Mouse (Mus musculus) kidney, embryonic 15.5 days (tissue): ENCODE results near the gene Nrcam. TPM values are rescaled to one million over a fixed set of nuclear protein-coding genes. Genes with fewer than 3 reads are reported as not detected.

Experiments used
- ATAC-seq: fragments of 200-750 bp; cut with Nextera tagmentation; replicated peaks from 2 replicates; pipeline ENCODE4 v1.8.0; 2017; ENCODE audit warnings: moderate TSS enrichment; ENCODE audit not compliant: low FRiP score
- H3K27ac ChIP-seq: fragments of 300-500 bp; sonication (generic); 2 replicates; pipeline ENCODE4 v1.5.1; 2015; ENCODE audit warnings: mild to moderate bottlenecking, inconsistent platforms
- H3K27me3 ChIP-seq: fragments of 300-500 bp; sonication (generic); 2 replicates; pipeline ENCODE4 v1.6.1; 2015; ENCODE audit warnings: inconsistent platforms
- H3K36me3 ChIP-seq: fragments of 300-500 bp; sonication (generic); 2 replicates; pipeline ENCODE4 v1.6.1; 2015; ENCODE audit warnings: inconsistent platforms
- H3K4me1 ChIP-seq: fragments of 300-500 bp; sonication (generic); 2 replicates; pipeline ENCODE4 v1.6.1; 2015; ENCODE audit warnings: inconsistent platforms
- H3K4me2 ChIP-seq: fragments of 300-500 bp; sonication (generic); 2 replicates; pipeline ENCODE4 v1.6.1; 2015; ENCODE audit warnings: moderate library complexity, mild to moderate bottlenecking, inconsistent platforms
- H3K4me3 ChIP-seq: fragments of 300-500 bp; sonication (generic); replicated peaks from 2 replicates; pipeline ENCODE4 v1.5.1; 2015; ENCODE audit warnings: mild to moderate bottlenecking, inconsistent platforms
- H3K9ac ChIP-seq: fragments of 300-500 bp; sonication (generic); 2 replicates; pipeline ENCODE4 v1.6.1; 2015; ENCODE audit warnings: mild to moderate bottlenecking, inconsistent platforms
- H3K9me3 ChIP-seq: fragments of 300-500 bp; sonication (generic); replicated peaks from 2 replicates; pipeline ENCODE4 v1.6.1; 2016; ENCODE audit warnings: inconsistent platforms
- WGBS: fragments of 180-500 bp; shearing (Covaris S2); methylation state at CpG from one replicate; pipeline ENCODE4 v1.1.7; 2015; ENCODE audit warnings: mixed read lengths; 5-methylcytosine and 5-hydroxymethylcytosine counted together
- polyA plus RNA-seq: library from polyadenylated mRNA; unstranded; fragments of >200 nt; fragmentation: Nextera tagmentation; extraction: Ambion mirVana; gene quantifications from 2 replicates; pipeline ENCODE4 v1.2.1, GENCODE M21; 2015

The Nrcam gene
- polyA plus RNA-seq, 1 experiment from 2014 or later: 10.8 TPM

DNA sequence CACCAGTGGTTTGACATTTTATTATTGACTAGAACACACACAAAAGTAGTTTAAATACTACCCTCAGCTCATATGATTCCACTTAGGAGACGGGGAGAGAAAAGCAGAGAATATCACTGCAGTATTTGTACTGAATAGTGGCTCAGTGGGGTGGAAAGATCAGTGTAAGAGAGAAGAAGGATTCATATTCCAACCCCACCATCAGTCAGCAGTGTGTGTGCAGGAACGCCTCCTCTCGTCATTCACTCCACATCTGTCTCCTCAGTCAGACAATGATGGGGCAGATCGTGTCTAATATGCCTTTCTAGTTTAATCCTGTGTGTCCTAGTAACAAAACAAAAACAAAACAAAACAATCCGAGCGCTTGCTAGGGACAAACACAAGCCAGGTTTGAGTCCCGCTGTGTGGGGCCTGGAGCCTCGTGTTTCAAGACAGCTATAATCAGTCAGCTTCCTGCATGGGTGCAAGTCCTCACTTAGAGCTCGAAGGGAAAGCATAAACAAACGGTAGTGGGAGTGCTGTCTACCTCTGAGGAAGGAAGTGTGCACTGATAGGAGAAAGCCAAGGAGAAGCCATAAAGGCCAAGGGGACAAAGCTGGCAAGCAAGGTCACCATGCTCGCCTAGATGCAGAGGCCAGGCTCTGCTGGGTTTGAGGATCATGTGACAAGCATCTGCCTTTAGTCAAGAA lies 273.7 kb downstream of the Nrcam start:
- 34% methylated on average over 11 of the region's 11 CpGs for WGBS
- Histone ChIP-seq H3K4me1 (0 out of 2 replicates have a peak, but pooled peaks cover 6% of the 10 kb centered on the region), H3K9ac (no peak overlapping the region), H3K4me3 (no peak overlapping the region), H3K4me2 (no peak overlapping the region), H3K27ac (peak overlapping the region; percentile 48), H3K36me3 (no peaks in the 10 kb centered on the region), H3K27me3 (no peaks in the 10 kb centered on the region), H3K9me3 (no peaks in the 10 kb centered on the region)
- ATAC-seq: peak; percentile 86

- Histone ChIP-seq H3K27ac (peak overlapping the region; percentile 48; the same call in 1 of the 2 replicates), H3K9ac (no peak overlapping the region), H3K9me3 (no peaks in the 10 kb centered on the region), H3K4me2 (no peak overlapping the region), H3K4me3 (no peak overlapping the region), H3K4me1 (0 out of 2 replicates have a peak, but pooled peaks cover 6% of the 10 kb centered on the region), H3K36me3 (no peaks in the 10 kb centered on the region), H3K27me3 (no peaks in the 10 kb centered on the region)
- WGBS: 58% methylated on average over 5 of the region's 5 CpGs
- 0 out of 2 replicates have a peak, but pooled peaks have one; percentile 26 for ATAC-seq
Measured at GRCm38 (mm10) chr12:44602958-44603331, 274.3 kb downstream of the Nrcam start.

DNA sequence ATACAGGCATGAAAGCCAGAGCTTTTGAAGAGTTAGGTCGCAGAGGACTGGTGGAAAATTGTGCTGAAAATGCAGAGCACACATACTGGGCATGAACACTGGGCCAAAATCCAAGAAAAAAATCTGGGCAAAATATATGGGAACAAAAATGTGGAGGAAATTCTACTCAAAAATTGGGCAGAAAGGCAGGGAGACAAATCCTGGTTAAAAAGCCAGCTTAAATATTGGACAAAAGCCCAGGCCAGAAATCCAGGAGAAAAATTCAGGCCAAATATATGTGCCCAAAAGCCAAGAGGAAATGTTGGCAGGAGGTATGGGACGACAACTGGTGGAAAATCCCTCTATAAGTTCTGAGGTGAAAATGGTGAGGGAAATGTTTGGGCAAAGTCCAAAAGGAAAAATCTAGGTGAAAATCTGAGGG lies 288.3 kb downstream of the Nrcam start:
- Histone ChIP-seq H3K4me1 (no peaks in the 10 kb centered on the region), H3K9me3 (no peaks in the 10 kb centered on the region), H3K27ac (no peak overlapping the region), H3K36me3 (no peaks in the 10 kb centered on the region), H3K4me3 (no peak overlapping the region), H3K9ac (no peak overlapping the region), H3K4me2 (no peak overlapping the region), H3K27me3 (no peaks in the 10 kb centered on the region)
- no peak for ATAC-seq
- WGBS: 87% methylated on average over 2 of the region's 2 CpGs

- WGBS: 72% methylated on average over 1 of the region's 1 CpGs
- no peak for ATAC-seq
- Histone ChIP-seq H3K4me2 (no peak overlapping the region), H3K4me3 (no peak overlapping the region), H3K4me1 (no peaks in the 10 kb centered on the region), H3K9me3 (no peaks in the 10 kb centered on the region), H3K36me3 (no peaks in the 10 kb centered on the region), H3K9ac (no peak overlapping the region), H3K27ac (no peak overlapping the region), H3K27me3 (no peaks in the 10 kb centered on the region)
Measured at GRCm38 (mm10) chr12:44617488-44617887, 288.8 kb downstream of the Nrcam start.

DNA sequence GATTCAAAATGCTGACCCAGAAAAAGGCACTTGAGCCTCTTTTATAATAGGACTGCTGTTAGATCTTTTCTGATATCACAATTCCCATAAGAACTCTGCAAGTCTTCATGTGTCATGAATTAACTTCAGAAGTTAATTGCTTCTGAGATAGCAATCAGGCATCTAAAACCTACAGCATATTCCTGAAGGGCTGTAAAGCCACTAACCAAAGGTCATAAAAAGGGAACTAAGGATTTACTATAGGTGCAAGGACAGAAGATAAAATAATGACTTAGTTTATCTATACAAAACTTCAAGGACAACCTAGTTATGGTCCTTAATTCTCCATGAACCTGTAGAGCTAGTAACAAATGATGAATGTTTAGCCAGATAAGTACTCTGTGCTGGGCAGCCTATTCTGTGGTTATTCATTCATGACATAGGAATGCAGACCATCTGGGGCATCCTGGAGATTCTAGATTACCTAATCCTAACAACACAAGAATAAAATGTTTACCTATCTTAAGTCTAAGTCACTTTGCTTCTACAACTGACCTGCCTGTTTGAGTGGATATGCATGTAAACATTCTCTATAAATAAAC lies 310.7 kb downstream of the Nrcam start:
- Histone ChIP-seq H3K4me1 (no peaks in the 10 kb centered on the region), H3K4me2 (no peak overlapping the region), H3K9me3 (no peaks in the 10 kb centered on the region), H3K27ac (no peak overlapping the region), H3K36me3 (no peaks in the 10 kb centered on the region), H3K9ac (no peak overlapping the region), H3K27me3 (no peaks in the 10 kb centered on the region), H3K4me3 (no peak overlapping the region)
- ATAC-seq: 0 out of 2 replicates have a peak, but pooled peaks have one; percentile 64

DNA sequence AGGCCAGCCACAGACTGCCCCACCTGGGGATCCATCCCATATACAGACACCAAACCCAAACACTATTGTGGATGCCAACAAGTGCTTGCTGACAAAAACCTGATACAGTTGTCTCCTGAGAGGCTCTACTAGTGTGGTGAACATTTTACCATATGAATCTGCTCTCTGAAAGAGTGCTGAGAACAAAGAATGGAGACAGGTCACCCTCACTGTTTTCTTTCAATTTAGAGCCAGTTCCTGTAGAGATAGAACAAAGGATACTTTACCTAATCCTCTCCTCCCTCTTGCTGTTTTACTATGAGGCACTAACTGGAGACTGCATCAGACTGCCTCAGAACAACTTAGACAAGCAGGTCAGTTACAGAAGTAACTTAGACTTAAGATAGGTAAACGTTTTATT lies 311.9 kb downstream of the Nrcam start:
- Histone ChIP-seq H3K9me3 (no peaks in the 10 kb centered on the region), H3K4me2 (no peak overlapping the region), H3K27me3 (no peaks in the 10 kb centered on the region), H3K36me3 (no peaks in the 10 kb centered on the region), H3K4me3 (no peak overlapping the region), H3K27ac (no peak overlapping the region), H3K4me1 (no peaks in the 10 kb centered on the region), H3K9ac (no peak overlapping the region)
- WGBS: 16% methylated on average over 1 of the region's 1 CpGs
- ATAC-seq: no peak

Other genes with a start within 250 kb of the Nrcam start
- 21.9 and 24.0 TPM in 2 replicates for gene Dnajb9, start 118.6 kb upstream of the Nrcam start, polyA plus RNA-seq
- gene Pnpla8, start 107.5 kb upstream of the Nrcam start, polyA plus RNA-seq: 65.1 and 71.8 TPM in 2 replicates